Mouse (Mus musculus) kidney, postnatal 25 days (tissue): ENCODE results near the gene Gm21761.
"Not testable (repeated sequence)": the region's sequence is repeated elsewhere in the genome, so short reads cannot be mapped to it uniquely, and the experiment has no call there.

Experiments used
- DNase-seq, 2 experiments: peaks; one replicate each; pipeline ENCODE4 v3.0.0; 2021; ENCODE audit warnings: mixed read lengths in 2 of 2

Gm21761 gene

GRCm38 (mm10) chr13:119929172-119929571 is at the start of gene Gm21761:
TSS of gene Gm21761 (minus strand) at chr13:119929272.
- not testable (repeated sequence) for DNase-seq

GRCm38 (mm10) chr13:119969163-119969562 is 40.1 kb upstream of the Gm21761 start:
- DNase-seq = not testable (repeated sequence)

GRCm38 (mm10) chr13:119968193-119968592 is 39.1 kb upstream of the Gm21761 start:
- not testable (repeated sequence) for DNase-seq

GRCm38 (mm10) chr13:119965968-119966367 is 36.9 kb upstream of the Gm21761 start:
- DNase-seq = peak; percentile 36 to 46

- peak in 1 of 2 experiments; percentile 22 for DNase-seq
Observed at GRCm38 (mm10) chr13:119965302-119965952, 36.4 kb upstream of the Gm21761 start.

GRCm38 (mm10) chr13:119962856-119963255 is 33.8 kb upstream of the Gm21761 start:
- not testable (repeated sequence) for DNase-seq

- DNase-seq = not testable (repeated sequence)
Observed at GRCm38 (mm10) chr13:119955567-119955966, 26.5 kb upstream of the Gm21761 start.

GRCm38 (mm10) chr13:119955089-119955488 is 26.0 kb upstream of the Gm21761 start:
- DNase-seq = not testable (repeated sequence)

GRCm38 (mm10) chr13:119950706-119951105 is 21.6 kb upstream of the Gm21761 start, which contains the start of gene B020031M17Rik:
TSS of gene B020031M17Rik (minus strand) at chr13:119950806.
- DNase-seq = not testable (repeated sequence)

- not testable (repeated sequence) for DNase-seq
Observed at GRCm38 (mm10) chr13:119924597-119925340, 4.3 kb downstream of the Gm21761 start.

GRCm38 (mm10) chr13:119916966-119917722 is 11.9 kb downstream of the Gm21761 start:
- not testable (repeated sequence) for DNase-seq

GRCm38 (mm10) chr13:119916449-119916848 is 12.6 kb downstream of the Gm21761 start:
- DNase-seq = not testable (repeated sequence)

- DNase-seq = not testable (repeated sequence)
Observed at GRCm38 (mm10) chr13:119898549-119898948, 30.5 kb downstream of the Gm21761 start.

- DNase-seq = not testable (repeated sequence)
Observed at GRCm38 (mm10) chr13:119894685-119895084, 34.4 kb downstream of the Gm21761 start, which contains the start of gene Tcstv1. TSS of gene Tcstv1 (minus strand) at chr13:119894785.

- peak; percentile 34 to 68 for DNase-seq
Observed at GRCm38 (mm10) chr13:119886896-119887295, 42.2 kb downstream of the Gm21761 start.

- not testable (repeated sequence) for DNase-seq
Observed at GRCm38 (mm10) chr13:119864395-119864999, 64.6 kb downstream of the Gm21761 start.

- not testable (repeated sequence) for DNase-seq
Observed at GRCm38 (mm10) chr13:119862399-119862798, 66.7 kb downstream of the Gm21761 start.
